Mouse (Mus musculus) liver, embryonic 14.5 days (tissue): ENCODE data around the gene Bbs9.

Experiments used
- CTCF ChIP-seq: IDR thresholded peaks from 2 replicates; pipeline ENCODE4 v1.5.1; 2016; ENCODE audit warnings: antibody characterized with exemption, low read depth, control low read depth
- EP300 ChIP-seq: IDR thresholded peaks from 2 replicates; pipeline ENCODE4 v1.6.1; 2016; ENCODE audit warnings: antibody characterized with exemption, low read depth

GRCm38 (mm10) chr9:22807693-22808092 lies 332.2 kb downstream of the Bbs9 start:
- TF ChIP-seq EP300 = no peak
- TF ChIP-seq CTCF = no peak
